Mouse (Mus musculus) erythroblast, embryonic 14.5 days (primary cell): ENCODE measurements around the gene Col23a1.

Source experiments
- GATA1 ChIP-seq: IDR thresholded peaks from 2 replicates; pipeline ENCODE4 v1.6.1; 2012; ENCODE audit warnings: low read length, inconsistent platforms, mixed read lengths
- TAL1 ChIP-seq: IDR thresholded peaks from 3 replicates; pipeline ENCODE4 v1.6.1; 2012; ENCODE audit warnings: low read length, inconsistent platforms, mixed read lengths

DNA sequence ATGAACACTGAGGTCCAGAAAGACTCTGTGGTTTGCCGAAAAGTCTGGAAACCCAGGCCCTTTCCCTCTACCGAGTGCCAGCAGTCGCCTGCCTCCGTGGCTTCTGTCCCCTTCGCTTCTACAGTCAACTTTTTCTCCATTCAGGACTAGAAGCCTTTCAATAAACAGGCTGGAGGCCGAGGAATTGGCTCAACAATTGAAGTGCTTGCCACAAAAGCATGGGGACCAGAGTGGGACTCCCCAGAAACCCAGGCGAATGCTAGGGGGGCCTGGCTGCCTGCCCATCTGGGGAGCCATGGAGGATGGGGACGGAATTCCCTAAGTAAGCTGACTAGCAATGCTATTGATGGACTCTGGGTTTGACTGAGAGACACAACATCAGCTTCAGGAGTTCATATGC is 187.9 kb downstream of the Col23a1 start:
- no peak for TF ChIP-seq GATA1
- no peak for TF ChIP-seq TAL1
